7 mouse cellular contexts compared by ENCODE assay signal in the genomic region with DNA sequence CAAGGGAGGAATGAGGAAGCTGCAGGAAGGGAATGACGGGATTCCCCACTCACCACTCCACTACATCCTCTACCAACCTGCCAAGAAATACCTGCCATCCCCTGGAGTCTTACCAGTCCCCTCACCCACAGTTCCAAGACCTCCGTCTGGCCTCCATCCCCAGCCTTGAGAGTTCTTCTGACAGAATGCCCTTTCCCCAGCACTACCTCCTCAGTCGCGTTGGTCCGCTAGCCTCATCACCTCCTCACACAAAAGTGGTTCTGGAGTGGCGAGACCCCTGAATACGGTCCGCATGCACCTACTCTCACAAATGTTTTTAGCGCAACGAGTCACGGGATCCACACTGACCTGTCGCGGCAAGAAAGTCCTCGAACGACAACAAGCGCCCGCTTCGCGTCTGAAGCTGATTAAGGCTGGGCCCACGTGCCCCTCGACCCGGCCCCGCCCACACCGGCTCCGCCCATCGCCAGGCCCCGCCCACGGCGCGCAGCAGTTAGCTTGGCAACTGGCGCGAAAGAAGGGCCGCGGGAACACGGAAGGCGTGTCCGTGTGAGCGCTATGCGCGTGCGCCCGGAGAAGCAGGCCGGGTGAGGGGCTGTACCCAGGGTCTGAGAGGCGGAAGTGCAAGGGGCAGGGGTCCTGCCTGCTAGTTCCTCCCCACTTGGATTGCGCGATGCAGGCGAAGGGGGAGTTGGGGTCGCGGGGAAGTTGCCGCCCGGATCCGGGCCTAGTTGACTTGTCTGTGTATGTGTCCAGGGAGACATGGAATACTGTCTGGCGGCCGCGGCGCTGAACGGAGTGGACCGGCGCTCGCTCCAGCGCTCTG. TPM values are rescaled to one million over a fixed set of nuclear protein-coding genes. Genes with fewer than 3 reads are reported as not detected.
DNase-seq lines count a peak whose midpoint lies in the region; ATAC-seq and TF ChIP-seq lines count a peak whose summit lies in the region.

St5 (minus strand) TSS at position 416 of the 826 bp plus-strand sequence.
Akip1 (plus strand) TSS at position 501 of the 826 bp plus-strand sequence.

- H3K36me3 ChIP-seq in embryonic facial prominence, embryonic 10.5 days (replicated peaks) = peaks cover 12% of the 10 kb centered on the region
- H3K36me3 ChIP-seq in intestine, postnatal 0 days (ENCODE audit: control insufficient read depth, insufficient read depth) = 0 out of 2 replicates have a peak, but pooled peaks cover 8% of the 10 kb centered on the region
- peaks cover 5% of the 10 kb centered on the region; the same call in 1 of the 2 replicates for H3K36me3 ChIP-seq in midbrain, embryonic 12.5 days
- H3K36me3 ChIP-seq in small intestine, adult 2 months (ENCODE audit: control insufficient read depth, insufficient read depth, low read length) = 0 out of 2 replicates have a peak, but pooled peaks cover 2% of the 10 kb centered on the region

- no peaks in the 10 kb centered on the region for H3K9me3 ChIP-seq in embryonic facial prominence, embryonic 10.5 days
- no peaks in the 10 kb centered on the region for H3K9me3 ChIP-seq in intestine, postnatal 0 days (ENCODE audit: control insufficient read depth)
- H3K9me3 ChIP-seq in midbrain, embryonic 12.5 days = no peaks in the 10 kb centered on the region

- H3K27ac ChIP-seq in embryonic facial prominence, embryonic 10.5 days (replicated peaks) = peak within 1 kb of the TSS; percentile 94
- peak within 1 kb of the TSS; percentile 60 for H3K27ac ChIP-seq in intestine, postnatal 0 days (ENCODE audit: low read depth, low read length)
- peak within 1 kb of the TSS; percentile 44 for H3K27ac ChIP-seq in midbrain, embryonic 12.5 days (replicated peaks)
- peak within 1 kb of the TSS; percentile 19; the same call in 1 of the 2 replicates for H3K27ac ChIP-seq in small intestine, adult 2 months (ENCODE audit: insufficient read depth, low read depth, low read length)

- DNase-seq in adrenal gland, postnatal 10 days = peak; percentile 99
- peak; percentile 99 for DNase-seq in embryonic facial prominence, embryonic 10.5 days (ENCODE audit: low spot score)
- DNase-seq in gonadal fat pad, adult 2 months (ENCODE audit: low read depth) = no peak
- DNase-seq in left cerebral cortex, postnatal 4 days = peak; percentile 96

- intact Hi-C loops in left cerebral cortex, postnatal 4 days (cut with DNase I) = no loop called here

- H3K9ac ChIP-seq in intestine, postnatal 0 days (ENCODE audit: low read depth, low read length) = peak within 1 kb of the TSS; percentile 67
- peak within 1 kb of the TSS; percentile 61 for H3K9ac ChIP-seq in midbrain, embryonic 12.5 days (replicated peaks)

- H3K4me3 ChIP-seq in embryonic facial prominence, embryonic 10.5 days = peak within 1 kb of the TSS; percentile 69
- peak within 1 kb of the TSS; percentile 66 for H3K4me3 ChIP-seq in intestine, postnatal 0 days (ENCODE audit: low read depth, low read length)
- H3K4me3 ChIP-seq in midbrain, embryonic 12.5 days = peak within 1 kb of the TSS; percentile 63
- peak within 1 kb of the TSS; percentile 97 for H3K4me3 ChIP-seq in small intestine, adult 2 months (ENCODE audit: low read depth, low read length)

- TF ChIP-seq CTCF in intestine, postnatal 0 days (IDR thresholded peaks at IDR 0.05; ENCODE audit: low read depth) = no peak
- no peak for TF ChIP-seq CTCF in small intestine, adult 2 months (IDR thresholded peaks at IDR 0.05; ENCODE audit: extremely low read depth, insufficient read length, insufficient replicate concordance, low read depth, low read length)

- peaks cover 11% of the 10 kb centered on the region for H3K27me3 ChIP-seq in embryonic facial prominence, embryonic 10.5 days (replicated peaks; ENCODE audit: low read depth, poor library complexity, severe bottlenecking)
- 0 out of 2 replicates have a peak, but pooled peaks cover 4% of the 10 kb centered on the region for H3K27me3 ChIP-seq in intestine, postnatal 0 days (replicated peaks; ENCODE audit: control insufficient read depth, insufficient read depth, low read length)
- H3K27me3 ChIP-seq in midbrain, embryonic 12.5 days = peaks cover 8% of the 10 kb centered on the region
- H3K27me3 ChIP-seq in small intestine, adult 2 months (ENCODE audit: control insufficient read depth, insufficient read depth, low read length) = no peaks in the 10 kb centered on the region

- H3K4me2 ChIP-seq in intestine, postnatal 0 days (replicated peaks; ENCODE audit: low read depth) = peak within 1 kb of the TSS; percentile 85
- H3K4me2 ChIP-seq in midbrain, embryonic 12.5 days (replicated peaks) = peak within 1 kb of the TSS; percentile 64

- under 1% methylated on average over 61 of the region's 61 CpGs for WGBS in embryonic facial prominence, embryonic 10.5 days
- 2% methylated on average over 59 of the region's 61 CpGs for WGBS in intestine, postnatal 0 days
- 1% methylated on average over 61 of the region's 61 CpGs for WGBS in midbrain, embryonic 12.5 days
- WGBS in small intestine, adult 2 months = 2% methylated on average over 61 of the region's 61 CpGs

- H3K4me1 ChIP-seq in embryonic facial prominence, embryonic 10.5 days = peaks cover 13% of the 10 kb centered on the region
- no peaks in the 10 kb centered on the region for H3K4me1 ChIP-seq in intestine, postnatal 0 days (replicated peaks; ENCODE audit: control insufficient read depth, insufficient read depth, low read length)
- 0 out of 2 replicates have a peak, but pooled peaks cover 4% of the 10 kb centered on the region for H3K4me1 ChIP-seq in midbrain, embryonic 12.5 days
- peaks cover 8% of the 10 kb centered on the region; the same call in 1 of the 2 replicates for H3K4me1 ChIP-seq in small intestine, adult 2 months (ENCODE audit: control insufficient read depth, insufficient read depth, insufficient read length, low read length)

- ATAC-seq in intestine, postnatal 0 days = peak; percentile 90
- peak; percentile 99 for ATAC-seq in midbrain, embryonic 12.5 days (ENCODE audit: low FRiP score, low read depth)

- TF ChIP-seq POLR2A in small intestine, adult 2 months (IDR thresholded peaks at IDR 0.05; ENCODE audit: low read depth, low read length) = peak; percentile 70

RNA-seq across cellular contexts. Expression of gene St5, which starts in this region (rescaled TPM):
- total RNA-seq in adrenal gland, postnatal 10 days (2021) = 10 to 100 TPM; 48.2 to 55.3 TPM
- polyA plus RNA-seq in embryonic facial prominence, embryonic 10.5 days (2016; fragmentation: Nextera tagmentation; extraction: Ambion mirVana) = 41.7 and 46.4 TPM in 2 replicates
- 35.8 and 51.2 TPM in 2 replicates for polyA plus RNA-seq in gonadal fat pad, adult 2 months (2012; rRNA removed)
- polyA plus RNA-seq in intestine, postnatal 0 days (2015; fragmentation: Nextera tagmentation; extraction: Ambion mirVana) = 46.7 and 49.7 TPM in 2 replicates
- 10 to 100 TPM; 20.7 to 21.5 TPM for total RNA-seq in left cerebral cortex, postnatal 4 days (2021)
- 38.1 and 40.2 TPM in 2 replicates for polyA plus RNA-seq in midbrain, embryonic 12.5 days (2016; fragmentation: Nextera tagmentation; extraction: Ambion mirVana)
- 24.8 and 37.7 TPM in 2 replicates for polyA plus RNA-seq in small intestine, adult 2 months (2012; rRNA removed)

RNA-seq across cellular contexts. Expression of gene Akip1, which starts in this region (rescaled TPM):
- 10 to 100 TPM; 36.8 to 38.5 TPM for total RNA-seq in adrenal gland, postnatal 10 days (2021)
- polyA plus RNA-seq in embryonic facial prominence, embryonic 10.5 days (2016; fragmentation: Nextera tagmentation; extraction: Ambion mirVana) = 24.4 and 24.8 TPM in 2 replicates
- polyA plus RNA-seq in gonadal fat pad, adult 2 months (2012; rRNA removed) = 14.1 and 19.7 TPM in 2 replicates
- polyA plus RNA-seq in intestine, postnatal 0 days (2015; fragmentation: Nextera tagmentation; extraction: Ambion mirVana) = 29.8 and 30.1 TPM in 2 replicates
- total RNA-seq in left cerebral cortex, postnatal 4 days (2021) = 10 to 100 TPM in 1 of 2 experiments, 1 to 10 TPM in 1; 7.3 to 10.5 TPM
- polyA plus RNA-seq in midbrain, embryonic 12.5 days (2016; fragmentation: Nextera tagmentation; extraction: Ambion mirVana) = 19.1 and 19.5 TPM in 2 replicates
- 2.7 and 4.3 TPM in 2 replicates for polyA plus RNA-seq in small intestine, adult 2 months (2012; rRNA removed)

Comparison
In these comparisons a context has a peak if more than half of its experiments do, and no peak if none do; other contexts are left out.
1. H3K27ac ChIP-seq: peak in every context shown above with its lines; median percentile 94 in embryonic facial prominence, embryonic 10.5 days; 60 in intestine, postnatal 0 days; 44 in midbrain, embryonic 12.5 days; 19 in small intestine, adult 2 months.